Mouse (Mus musculus) G1E (cell line): ENCODE results near the gene Ccdc60.

ENCODE experiments used
- CTCF ChIP-seq: IDR thresholded peaks from 2 replicates; pipeline ENCODE4 v1.5.1; 2012; ENCODE audit warnings: low read depth, low read length, inconsistent platforms, mixed read lengths
- POLR2AphosphoS5 ChIP-seq: IDR thresholded peaks from 2 replicates; pipeline ENCODE4 v1.6.1; 2012; ENCODE audit warnings: low read depth, low read length, inconsistent platforms; ENCODE audit not compliant: insufficient replicate concordance

- TF ChIP-seq CTCF (no peak), POLR2AphosphoS5 (no peak)
Observed at GRCm38 (mm10) chr5:116166965-116167364, 121.8 kb downstream of the Ccdc60 start.
